ENCODE assay signal across 14 mouse cellular contexts in the genomic region with DNA sequence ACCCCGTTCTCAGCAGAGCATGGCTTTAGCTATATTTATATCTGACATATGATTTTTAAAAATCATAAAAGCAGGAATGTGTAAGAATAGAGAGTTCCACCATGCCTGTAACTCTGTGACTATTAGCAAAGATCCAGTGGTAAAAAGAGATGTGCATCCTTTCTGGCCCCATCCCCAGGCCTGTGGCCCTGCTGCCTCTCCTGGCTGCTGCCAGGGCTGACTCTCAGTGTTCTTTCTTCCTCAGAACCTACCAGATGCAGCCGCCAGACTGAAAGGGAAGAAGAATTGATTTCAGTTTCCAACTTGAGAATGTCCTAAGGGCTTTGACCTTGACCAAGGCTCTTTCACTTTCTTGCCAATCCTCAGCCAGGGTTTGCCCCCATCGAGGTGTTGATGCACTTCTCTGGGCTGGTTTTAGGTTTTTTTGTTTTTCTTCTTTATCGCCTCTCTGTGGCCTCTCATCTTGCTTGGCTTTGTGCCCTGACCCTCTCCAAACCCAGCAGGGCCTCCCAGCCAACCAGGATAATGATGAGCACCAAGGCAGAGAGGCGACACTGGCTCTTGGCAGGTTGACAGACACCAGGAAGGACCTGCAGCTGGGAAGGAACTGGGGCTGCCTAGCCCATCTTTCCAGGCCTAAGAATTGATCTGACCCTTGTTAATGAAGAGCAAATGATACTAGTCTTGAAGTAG.
DNase-seq lines count a peak whose midpoint lies in the region; ATAC-seq and TF ChIP-seq lines count a peak whose summit lies in the region.
"Had no signal": no experiment of that assay in that cellular context is flagged by ENCODE, and none has a peak within 500 bp of the region (broad histone marks: within the 10 kb centered on the region; RNA-seq: fewer than 3 reads in every experiment).

No protein-coding gene starts in this region.

- ATAC-seq in heart, embryonic 14.5 days (ENCODE audit: insufficient number of reproducible peaks, insufficient read depth, low FRiP score, low read depth) = no peak
- ATAC-seq in hindbrain, embryonic 16.5 days = peak; percentile 74
- ATAC-seq: inflammation-experienced regulatory T-cells, adult 6 months had no signal

- H3K4me1 ChIP-seq in heart, embryonic 14.5 days (ENCODE audit: control insufficient read depth in 2 of 2, insufficient read depth in 2 of 2, low read length in 2 of 2) = peaks cover 4 to 12% of the 10 kb centered on the region in 2 experiments
- H3K4me1 ChIP-seq in hindbrain, embryonic 16.5 days (ENCODE audit: control insufficient read depth, insufficient read depth, low read depth, low read length) = peaks cover 5% of the 10 kb centered on the region
- H3K4me1 ChIP-seq: liver, embryonic 15.5 days; stomach, embryonic 15.5 days had no signal

- TF ChIP-seq POLR2A in brain, embryonic 14.5 days (IDR thresholded peaks at IDR 0.05; ENCODE audit: borderline replicate concordance, extremely low read depth, insufficient read depth, insufficient read length, poor library complexity, severe bottlenecking) = no peak

- 35% methylated on average over 5 of the region's 5 CpGs for WGBS in heart, embryonic 14.5 days
- 41% methylated on average over 5 of the region's 5 CpGs for WGBS in hindbrain, embryonic 16.5 days

- no peaks in the 10 kb centered on the region for H3K9me3 ChIP-seq in heart, embryonic 14.5 days (ENCODE audit: control insufficient read depth, low read length)
- H3K9me3 ChIP-seq in hindbrain, embryonic 16.5 days (ENCODE audit: control insufficient read depth, low read length) = no peaks in the 10 kb centered on the region
- H3K9me3 ChIP-seq: liver, embryonic 15.5 days; stomach, embryonic 15.5 days had no signal

- peak overlapping the region; percentile 42 to 65; a peak in 3 of 4 replicates for H3K27ac ChIP-seq in heart, embryonic 14.5 days (replicated peaks in 1 of 2; ENCODE audit: control insufficient read depth in 1 of 2, insufficient read depth in 1 of 2, low read depth in 2 of 2, low read length in 2 of 2)
- H3K27ac ChIP-seq in hindbrain, embryonic 16.5 days (ENCODE audit: low read depth, low read length) = no peak overlapping the region; the same call in 1 of the 2 replicates
- no peak overlapping the region for H3K27ac ChIP-seq in layer of hippocampus, adult 2 months
- H3K27ac ChIP-seq: liver, embryonic 15.5 days; stomach, embryonic 15.5 days had no signal

- H3K4me3 ChIP-seq in heart, embryonic 14.5 days (ENCODE audit: control insufficient read depth in 1 of 2, insufficient read depth in 1 of 2, low read depth in 1 of 2, low read length in 2 of 2) = no peak overlapping the region
- no peak overlapping the region for H3K4me3 ChIP-seq in hindbrain, embryonic 16.5 days (ENCODE audit: low read length)
- H3K4me3 ChIP-seq in layer of hippocampus, adult 2 months = no peak overlapping the region
- H3K4me3 ChIP-seq: erythroblast, embryonic 14.5 days; liver, embryonic 15.5 days; stomach, embryonic 15.5 days had no signal

- DNase-seq in heart, adult 8-10 months (ENCODE audit: low spot score) = no peak
- peak; percentile 27 for DNase-seq in ovary, postnatal 36 days (ENCODE audit: low spot score)
- DNase-seq in ovary, postnatal 10 days (ENCODE audit: low spot score) = no peak
- peak; percentile 47 for DNase-seq in brain, embryonic 14.5 days (ENCODE audit: low read depth)
- DNase-seq in layer of hippocampus, adult 2 months (ENCODE audit: low spot score in 2 of 2) = no peak
- no peak for DNase-seq in kidney, postnatal 25 days
- DNase-seq: kidney, postnatal 36 days; right cerebral cortex, postnatal 14 days had no signal

- H3K9ac ChIP-seq in heart, embryonic 14.5 days (ENCODE audit: low read length) = no peak overlapping the region
- no peak overlapping the region; the same call in 1 of the 2 replicates for H3K9ac ChIP-seq in hindbrain, embryonic 16.5 days (ENCODE audit: low read depth, low read length)
- H3K9ac ChIP-seq: liver, embryonic 15.5 days; stomach, embryonic 15.5 days had no signal

- no peaks in the 10 kb centered on the region for H3K36me3 ChIP-seq in heart, embryonic 14.5 days (ENCODE audit: control insufficient read depth, insufficient read depth, low read length)
- H3K36me3 ChIP-seq in hindbrain, embryonic 16.5 days (ENCODE audit: control insufficient read depth, insufficient read depth, low read length) = no peaks in the 10 kb centered on the region
- H3K36me3 ChIP-seq: liver, embryonic 15.5 days; stomach, embryonic 15.5 days had no signal

- no peaks in the 10 kb centered on the region for H3K27me3 ChIP-seq in heart, embryonic 14.5 days (ENCODE audit: control insufficient read depth, insufficient read depth, low read length)
- H3K27me3 ChIP-seq in hindbrain, embryonic 16.5 days (replicated peaks; ENCODE audit: control insufficient read depth, insufficient read depth, low read length) = no peaks in the 10 kb centered on the region
- H3K27me3 ChIP-seq: liver, embryonic 15.5 days; stomach, embryonic 15.5 days had no signal

- H3K4me2 ChIP-seq in heart, embryonic 14.5 days (ENCODE audit: low read length) = no peak overlapping the region
- H3K4me2 ChIP-seq in hindbrain, embryonic 16.5 days (ENCODE audit: low read length) = no peak overlapping the region
- H3K4me2 ChIP-seq: liver, embryonic 15.5 days; stomach, embryonic 15.5 days had no signal

- TF ChIP-seq CTCF in brain, embryonic 14.5 days (IDR thresholded peaks at IDR 0.05; ENCODE audit: borderline replicate concordance, extremely low read depth, insufficient read depth, insufficient read length) = no peak
- no peak for TF ChIP-seq CTCF in layer of hippocampus, adult 2 months (conservative IDR thresholded peaks at IDR 0.05)

Comparison
In these comparisons a context has a peak if more than half of its experiments do, and no peak if none do; other contexts are left out.
1. DNase-seq: peak in ovary, postnatal 36 days (single experiment) and brain, embryonic 14.5 days (single experiment); none in heart, adult 8-10 months (single experiment), ovary, postnatal 10 days (single experiment), layer of hippocampus, adult 2 months (0 of 2) and kidney, postnatal 25 days (0 of 2).
2. H3K27ac ChIP-seq: peak in heart, embryonic 14.5 days (2 of 2); none in hindbrain, embryonic 16.5 days (single experiment) and layer of hippocampus, adult 2 months (single experiment).